14 mouse cellular contexts compared by ENCODE assay signal in the genomic region with DNA sequence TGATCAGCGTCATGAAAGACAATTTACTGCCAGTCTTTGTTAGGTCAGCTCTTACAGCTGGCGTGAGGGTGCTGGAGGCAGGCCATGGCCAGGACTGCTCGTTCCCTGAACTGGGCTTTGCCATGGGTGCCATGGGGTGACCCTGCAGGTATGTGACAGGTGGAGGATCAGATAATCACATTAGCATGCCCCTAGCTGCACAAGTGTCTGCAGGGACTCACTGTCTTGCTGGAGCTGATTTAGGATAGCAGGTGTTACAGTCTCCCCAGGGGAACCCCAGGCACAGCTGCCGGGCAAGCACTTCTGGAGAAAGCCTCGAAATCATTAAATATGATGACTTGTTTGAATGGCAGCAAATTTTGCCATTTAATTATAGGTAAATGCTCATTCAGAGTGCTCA.
DNase-seq lines count a peak whose midpoint lies in the region; ATAC-seq and TF ChIP-seq lines count a peak whose summit lies in the region.
"Had no signal": no experiment of that assay in that cellular context is flagged by ENCODE, and none has a peak within 500 bp of the region (broad histone marks: within the 10 kb centered on the region; RNA-seq: fewer than 3 reads in every experiment).

No protein-coding gene starts in this region.

- H3K9me3 ChIP-seq in forebrain, embryonic 14.5 days (replicated peaks; ENCODE audit: control insufficient read depth, low read length), result no peaks in the 10 kb centered on the region
- no peaks in the 10 kb centered on the region for H3K9me3 ChIP-seq in forebrain, postnatal 0 days (ENCODE audit: low read length)
- H3K9me3 ChIP-seq in hindbrain, embryonic 12.5 days (replicated peaks), result no peaks in the 10 kb centered on the region
- H3K9me3 ChIP-seq in midbrain, embryonic 11.5 days (ENCODE audit: control insufficient read depth, low read length), result no peaks in the 10 kb centered on the region
- no peaks in the 10 kb centered on the region for H3K9me3 ChIP-seq in neural tube, embryonic 15.5 days (replicated peaks)
- H3K9me3 ChIP-seq: limb, embryonic 13.5 days; stomach, embryonic 15.5 days had no signal

- DNase-seq in forebrain, embryonic 14.5 days (ENCODE audit: low spot score), result no peak
- DNase-seq in forebrain, postnatal 0 days, result no peak
- peak; percentile 81 for DNase-seq in midbrain, embryonic 11.5 days (ENCODE audit: low spot score, missing footprints)
- no peak for DNase-seq in adrenal gland, adult 18-20 months (ENCODE audit: low spot score in 2 of 2)
- no peak for DNase-seq in liver
- DNase-seq: kidney, postnatal 14 days; layer of hippocampus, postnatal 36 days; lung, adult 2 months had no signal

- ATAC-seq in forebrain, embryonic 14.5 days, result peak; percentile 25; the same call in 1 of the 2 replicates
- ATAC-seq in forebrain, postnatal 0 days, result no peak
- ATAC-seq in hindbrain, embryonic 12.5 days (ENCODE audit: low FRiP score), result peak; percentile 89
- ATAC-seq in midbrain, embryonic 11.5 days (ENCODE audit: low FRiP score), result peak; percentile 61; the same call in 1 of the 2 replicates
- 0 out of 2 replicates have a peak, but pooled peaks have one; percentile 15 for ATAC-seq in neural tube, embryonic 15.5 days (ENCODE audit: low FRiP score)
- ATAC-seq: intestine, embryonic 16.5 days; Patski had no signal

- TF ChIP-seq CTCF in forebrain, postnatal 0 days (IDR thresholded peaks at IDR 0.05; ENCODE audit: low read depth), result no peak

- H3K36me3 ChIP-seq in forebrain, embryonic 14.5 days (ENCODE audit: control insufficient read depth, insufficient read depth, low read length), result no peaks in the 10 kb centered on the region
- no peaks in the 10 kb centered on the region for H3K36me3 ChIP-seq in forebrain, postnatal 0 days (ENCODE audit: insufficient read depth)
- no peaks in the 10 kb centered on the region for H3K36me3 ChIP-seq in hindbrain, embryonic 12.5 days
- no peaks in the 10 kb centered on the region for H3K36me3 ChIP-seq in midbrain, embryonic 11.5 days (ENCODE audit: control insufficient read depth, insufficient read depth, low read length)
- H3K36me3 ChIP-seq in neural tube, embryonic 15.5 days, result no peaks in the 10 kb centered on the region
- H3K36me3 ChIP-seq: limb, embryonic 13.5 days; stomach, embryonic 15.5 days had no signal

- no peak overlapping the region for H3K4me3 ChIP-seq in forebrain, embryonic 14.5 days (ENCODE audit: low read depth, low read length)
- no peak overlapping the region for H3K4me3 ChIP-seq in forebrain, postnatal 0 days (ENCODE audit: low read depth, low read length)
- no peak overlapping the region for H3K4me3 ChIP-seq in hindbrain, embryonic 12.5 days
- no peak overlapping the region for H3K4me3 ChIP-seq in midbrain, embryonic 11.5 days (ENCODE audit: low read depth, low read length)
- H3K4me3 ChIP-seq in neural tube, embryonic 15.5 days (replicated peaks), result no peak overlapping the region
- H3K4me3 ChIP-seq: limb, embryonic 13.5 days; stomach, embryonic 15.5 days had no signal

- WGBS in forebrain, embryonic 14.5 days, result 36% methylated on average over 5 of the region's 5 CpGs
- 38% methylated on average over 5 of the region's 5 CpGs for WGBS in forebrain, postnatal 0 days
- 47% methylated on average over 5 of the region's 5 CpGs for WGBS in hindbrain, embryonic 12.5 days
- 65% methylated on average over 5 of the region's 5 CpGs for WGBS in midbrain, embryonic 11.5 days
- WGBS in neural tube, embryonic 15.5 days, result 27% methylated on average over 5 of the region's 5 CpGs

- 0 out of 2 replicates have a peak, but pooled peaks cover 2% of the 10 kb centered on the region for H3K4me1 ChIP-seq in forebrain, embryonic 14.5 days (ENCODE audit: control insufficient read depth, insufficient read depth, low read length)
- H3K4me1 ChIP-seq in forebrain, postnatal 0 days (ENCODE audit: insufficient read depth), result no peaks in the 10 kb centered on the region
- peaks cover 5% of the 10 kb centered on the region; the same call in 1 of the 2 replicates for H3K4me1 ChIP-seq in hindbrain, embryonic 12.5 days
- H3K4me1 ChIP-seq in midbrain, embryonic 11.5 days (ENCODE audit: control insufficient read depth, insufficient read depth, low read length), result no peaks in the 10 kb centered on the region
- H3K4me1 ChIP-seq in neural tube, embryonic 15.5 days, result peaks cover 5% of the 10 kb centered on the region
- H3K4me1 ChIP-seq: stomach, embryonic 15.5 days had no signal

- no peak overlapping the region for H3K27ac ChIP-seq in forebrain, embryonic 14.5 days (ENCODE audit: low read depth, low read length)
- no peak overlapping the region for H3K27ac ChIP-seq in forebrain, postnatal 0 days (ENCODE audit: low read depth, low read length)
- H3K27ac ChIP-seq in hindbrain, embryonic 12.5 days, result 0 out of 2 replicates have a peak overlapping the region, but pooled peaks have one; percentile 2
- no peak overlapping the region for H3K27ac ChIP-seq in midbrain, embryonic 11.5 days (ENCODE audit: low read depth, low read length)
- no peak overlapping the region for H3K27ac ChIP-seq in neural tube, embryonic 15.5 days (replicated peaks)
- H3K27ac ChIP-seq: limb, embryonic 13.5 days; stomach, embryonic 15.5 days had no signal

- H3K9ac ChIP-seq in forebrain, embryonic 14.5 days (ENCODE audit: low read length), result no peak overlapping the region
- H3K9ac ChIP-seq in forebrain, postnatal 0 days, result no peak overlapping the region
- H3K9ac ChIP-seq in hindbrain, embryonic 12.5 days, result no peak overlapping the region
- H3K9ac ChIP-seq in midbrain, embryonic 11.5 days (ENCODE audit: low read length), result no peak overlapping the region
- no peak overlapping the region for H3K9ac ChIP-seq in neural tube, embryonic 15.5 days (replicated peaks)
- H3K9ac ChIP-seq: limb, embryonic 13.5 days; stomach, embryonic 15.5 days had no signal

- no peaks in the 10 kb centered on the region for H3K27me3 ChIP-seq in forebrain, embryonic 14.5 days (replicated peaks; ENCODE audit: control insufficient read depth, insufficient read depth, low read length)
- no peaks in the 10 kb centered on the region for H3K27me3 ChIP-seq in forebrain, postnatal 0 days (ENCODE audit: insufficient read depth, low read length)
- no peaks in the 10 kb centered on the region for H3K27me3 ChIP-seq in hindbrain, embryonic 12.5 days
- no peaks in the 10 kb centered on the region for H3K27me3 ChIP-seq in midbrain, embryonic 11.5 days (ENCODE audit: control insufficient read depth, insufficient read depth, low read length)
- no peaks in the 10 kb centered on the region for H3K27me3 ChIP-seq in neural tube, embryonic 15.5 days (replicated peaks)
- H3K27me3 ChIP-seq: limb, embryonic 13.5 days; Patski; stomach, embryonic 15.5 days had no signal

- H3K4me2 ChIP-seq in forebrain, embryonic 14.5 days (ENCODE audit: low read length), result no peak overlapping the region
- H3K4me2 ChIP-seq in forebrain, postnatal 0 days (ENCODE audit: low read depth), result no peak overlapping the region
- H3K4me2 ChIP-seq in hindbrain, embryonic 12.5 days (replicated peaks), result no peak overlapping the region
- no peak overlapping the region for H3K4me2 ChIP-seq in midbrain, embryonic 11.5 days
- no peak overlapping the region for H3K4me2 ChIP-seq in neural tube, embryonic 15.5 days
- H3K4me2 ChIP-seq: limb, embryonic 13.5 days; stomach, embryonic 15.5 days had no signal
